Mouse (Mus musculus) thymus, postnatal 14 days (tissue): ENCODE measurements around the gene Stk19.
A peak's percentile ranks its signal among the peaks of the same experiment; 100 is the strongest.

Experiments used
- DNase-seq: peaks from one replicate; pipeline ENCODE4 v3.0.0; 2021

The Stk19 gene

GRCm38 (mm10) chr17:34836856-34837221 lies at the start of gene Stk19, which contains the start of gene Dxo:
Gene Stk19 (minus strand): TSS chr17:34836945.
Gene Dxo (plus strand): TSS chr17:34837019.
- DNase-seq = peak; percentile 94

- no peak for DNase-seq
Measured at GRCm38 (mm10) chr17:34885615-34886014, 48.9 kb upstream of the Stk19 start.

- DNase-seq = no peak
Measured at GRCm38 (mm10) chr17:34884704-34885103, 48.0 kb upstream of the Stk19 start.

- no peak for DNase-seq
Measured at GRCm38 (mm10) chr17:34883332-34883731, 46.6 kb upstream of the Stk19 start.

- no peak for DNase-seq
Measured at GRCm38 (mm10) chr17:34881683-34882310, 45.1 kb upstream of the Stk19 start, which contains the start of gene Gm20547. Gene Gm20547 (minus strand): TSS chr17:34882042.

GRCm38 (mm10) chr17:34881166-34881565 lies 44.4 kb upstream of the Stk19 start:
- DNase-seq = no peak

- DNase-seq = no peak
Measured at GRCm38 (mm10) chr17:34879336-34879879, 42.7 kb upstream of the Stk19 start, which contains the start of gene Zbtb12. Gene Zbtb12 (plus strand): TSS chr17:34879483.

- DNase-seq = no peak
Measured at GRCm38 (mm10) chr17:34874321-34874720, 37.6 kb upstream of the Stk19 start.

- no peak for DNase-seq
Measured at GRCm38 (mm10) chr17:34865981-34866380, 29.2 kb upstream of the Stk19 start.

- no peak for DNase-seq
Measured at GRCm38 (mm10) chr17:34862416-34863081, 25.8 kb upstream of the Stk19 start, which contains the start of gene Cfb. Gene Cfb (minus strand): TSS chr17:34862518.

- DNase-seq = no peak
Measured at GRCm38 (mm10) chr17:34861704-34862415, 25.1 kb upstream of the Stk19 start.

- DNase-seq = no peak
Measured at GRCm38 (mm10) chr17:34860514-34860913, 23.8 kb upstream of the Stk19 start.

- no peak for DNase-seq
Measured at GRCm38 (mm10) chr17:34858670-34859069, 21.9 kb upstream of the Stk19 start.

GRCm38 (mm10) chr17:34855825-34856224 lies 19.1 kb upstream of the Stk19 start:
- peak; percentile 53 for DNase-seq

- DNase-seq = no peak
Measured at GRCm38 (mm10) chr17:34854761-34855160, 18.0 kb upstream of the Stk19 start.

- no peak for DNase-seq
Measured at GRCm38 (mm10) chr17:34853511-34853910, 16.8 kb upstream of the Stk19 start.

- peak; percentile 20 for DNase-seq
Measured at GRCm38 (mm10) chr17:34850517-34851125, 13.9 kb upstream of the Stk19 start.

GRCm38 (mm10) chr17:34849722-34850516 lies 13.2 kb upstream of the Stk19 start, which contains the start of the genes Skiv2l and Nelfe:
Gene Skiv2l (minus strand): TSS chr17:34850210.
Gene Nelfe (plus strand): TSS chr17:34850391.
- peak; percentile 99 for DNase-seq

- DNase-seq = no peak
Measured at GRCm38 (mm10) chr17:34847615-34848014, 10.9 kb upstream of the Stk19 start.

- no peak for DNase-seq
Measured at GRCm38 (mm10) chr17:34847192-34847591, 10.4 kb upstream of the Stk19 start.

- no peak for DNase-seq
Measured at GRCm38 (mm10) chr17:34844884-34845283, 8.1 kb upstream of the Stk19 start.

GRCm38 (mm10) chr17:34840736-34841307 lies 4.1 kb upstream of the Stk19 start:
- no peak for DNase-seq
